Mouse (Mus musculus): Measurements from ENCODE around the gene Cntn5.

The Cntn5 gene

DNA sequence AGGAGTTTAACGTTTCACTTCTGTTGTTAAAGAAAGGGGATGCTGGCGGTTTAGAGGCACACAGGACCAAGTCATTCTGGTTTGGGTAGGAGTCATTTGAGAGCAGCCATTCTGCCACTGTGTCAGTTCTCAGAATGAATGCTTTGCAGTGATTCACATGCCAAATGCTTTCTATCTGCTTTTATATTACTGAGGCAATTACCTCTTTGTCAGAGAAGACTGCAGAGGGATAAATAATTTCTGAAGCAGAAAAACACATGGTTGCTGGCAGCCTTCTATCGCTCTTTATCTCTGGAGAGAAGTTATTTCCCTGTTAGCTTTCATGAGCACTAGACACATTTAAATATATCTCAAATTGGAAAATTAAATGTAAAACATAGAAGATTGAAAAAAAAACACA is 1207.9 kb downstream of the Cntn5 start:
- no peak for DNase-seq (ENCODE audit: low spot score)

DNA sequence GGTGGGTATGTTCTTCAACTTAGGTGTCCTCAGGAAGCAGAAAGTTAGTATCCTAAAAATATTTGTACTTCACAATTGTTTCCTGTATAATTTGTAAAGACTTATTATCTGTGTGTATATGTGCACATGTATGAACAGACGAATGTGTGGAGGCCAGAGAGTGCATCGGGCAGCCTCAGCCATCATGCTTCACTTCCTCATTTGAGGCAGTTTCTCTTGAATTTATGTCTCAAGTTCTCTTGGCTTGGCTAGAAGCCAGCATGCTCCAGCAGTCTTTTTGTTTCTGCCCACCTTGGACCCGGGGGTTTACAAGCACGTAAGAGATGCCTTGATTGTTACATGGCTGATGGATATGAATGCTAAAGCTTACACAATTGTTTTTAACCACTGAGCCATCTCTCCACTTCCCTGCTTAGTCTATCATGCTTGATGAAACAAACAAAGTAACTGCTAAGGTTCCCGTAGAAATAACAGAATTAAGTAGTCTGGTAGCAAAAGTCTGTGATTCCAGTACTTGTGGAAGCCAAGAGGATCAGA is 1222.2 kb downstream of the Cntn5 start:
- no peak for DNase-seq (ENCODE audit: low spot score)

DNA sequence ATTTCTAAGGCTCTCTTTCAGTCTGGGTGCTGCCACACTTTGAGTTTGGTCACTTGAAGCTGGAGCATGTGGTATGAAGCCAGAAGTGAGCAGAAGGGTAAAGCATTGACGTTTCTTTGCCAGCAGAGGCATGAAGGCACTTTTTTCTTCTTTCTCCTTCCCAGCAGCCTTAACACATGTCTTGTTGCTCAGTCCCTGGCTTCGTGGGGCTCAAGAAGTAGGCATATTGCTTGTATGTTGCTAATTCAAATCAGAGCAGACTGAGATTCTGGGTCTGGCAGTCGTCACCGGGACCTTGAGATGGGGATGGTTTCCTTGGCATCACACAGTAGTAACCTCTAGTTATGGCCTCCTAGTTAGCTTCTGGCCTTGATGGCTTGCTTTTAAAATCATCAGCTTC is 1228.5 kb downstream of the Cntn5 start:
- DNase-seq (ENCODE audit: low spot score), result no peak

DNA sequence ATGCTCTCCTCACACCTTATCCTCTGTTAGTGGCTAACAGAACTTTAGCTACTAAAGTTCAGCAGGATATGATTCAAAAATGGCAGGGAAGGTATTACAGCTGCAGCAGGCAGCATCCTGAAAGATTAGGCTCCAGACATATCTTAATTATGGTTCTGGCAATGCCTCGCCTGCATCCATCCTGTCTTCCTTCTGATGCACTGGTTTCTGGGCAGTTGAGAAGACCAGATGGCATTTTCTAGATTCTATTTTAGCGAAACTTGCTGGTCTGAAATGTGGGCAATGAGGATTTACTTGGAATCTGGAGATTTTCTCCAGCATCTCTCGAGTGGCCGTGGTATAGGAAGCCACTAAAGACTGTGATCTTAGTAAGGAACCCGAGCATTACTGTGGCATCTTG is 1230.0 kb downstream of the Cntn5 start:
- no peak for DNase-seq (ENCODE audit: low spot score)

DNA sequence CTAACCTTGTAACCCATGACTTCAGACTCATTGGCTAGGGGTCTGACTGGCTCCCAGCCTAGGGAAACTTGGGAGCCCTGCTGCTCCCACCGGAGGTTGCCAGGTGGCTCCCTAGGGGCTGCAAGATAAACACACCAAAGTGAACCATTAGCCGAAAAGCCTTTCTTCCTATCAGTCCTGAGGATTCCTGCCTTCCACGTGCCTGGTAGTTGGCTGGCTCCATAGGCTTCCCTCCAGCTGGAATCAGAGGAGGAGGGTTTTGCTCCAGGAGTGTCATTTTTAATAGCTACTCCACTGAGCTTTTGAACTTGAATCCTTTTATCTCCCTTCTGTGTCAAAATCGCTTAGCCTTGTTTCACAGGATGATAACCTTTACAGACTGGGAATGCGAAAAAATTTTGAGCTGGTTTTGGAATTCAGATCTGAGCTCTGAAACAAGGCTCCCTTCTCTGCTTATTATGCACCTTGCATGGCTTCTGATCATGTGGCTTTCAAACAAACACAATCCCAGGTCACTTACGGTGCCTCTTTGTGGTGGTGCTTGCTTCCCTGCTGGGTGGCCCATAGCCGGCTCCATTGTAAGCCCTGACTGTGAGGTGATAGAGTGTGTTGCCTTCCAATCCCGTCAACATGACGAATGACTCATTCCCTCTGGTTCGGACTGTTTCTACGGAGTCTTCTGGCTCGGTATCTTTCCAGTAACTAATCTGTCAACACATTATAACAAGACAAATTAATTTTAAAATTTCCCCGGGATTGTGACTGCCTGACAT is 1231.1 kb downstream of the Cntn5 start:
- peak; percentile 7 for DNase-seq (ENCODE audit: low spot score)

DNA sequence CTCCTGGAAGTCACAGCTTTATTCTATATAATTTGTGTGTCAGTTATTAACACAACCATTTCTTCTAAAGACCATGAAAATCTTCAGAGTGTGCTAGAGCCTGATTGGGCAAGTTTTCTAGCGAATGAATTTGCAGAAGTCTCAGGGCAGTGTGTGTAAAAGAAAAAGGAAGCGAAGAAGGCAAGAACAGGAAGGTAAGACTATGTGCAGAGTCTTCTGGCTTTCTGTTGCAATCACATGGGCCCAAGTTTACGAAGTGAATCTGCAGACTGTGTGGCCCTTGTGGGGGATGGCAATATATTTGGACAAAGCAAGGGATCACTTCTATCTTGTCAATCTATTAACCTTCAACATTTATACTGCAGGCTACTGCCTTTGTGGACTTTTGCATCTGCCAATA is 1251.1 kb downstream of the Cntn5 start:
- no peak for DNase-seq (ENCODE audit: low spot score)

DNA sequence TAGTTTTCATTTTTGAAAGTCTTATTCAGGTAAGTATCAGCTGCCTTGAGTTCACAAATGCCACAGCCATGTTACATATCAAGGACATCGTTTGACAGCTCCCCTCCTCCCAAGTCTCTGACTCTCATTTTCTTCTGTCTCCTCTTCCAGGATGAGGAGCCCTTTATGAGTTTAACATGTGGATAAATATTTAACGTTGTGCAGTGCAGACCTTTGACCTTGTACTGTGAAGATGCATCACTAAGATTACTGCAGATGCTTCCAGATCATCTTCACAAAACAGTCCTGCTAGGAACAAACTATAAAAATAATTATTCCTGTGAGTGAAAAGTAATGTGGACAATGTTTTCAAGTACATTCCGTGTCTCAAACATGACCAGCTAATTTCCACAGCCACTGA is 1257.2 kb downstream of the Cntn5 start:
- DNase-seq (ENCODE audit: low spot score), result no peak

DNA sequence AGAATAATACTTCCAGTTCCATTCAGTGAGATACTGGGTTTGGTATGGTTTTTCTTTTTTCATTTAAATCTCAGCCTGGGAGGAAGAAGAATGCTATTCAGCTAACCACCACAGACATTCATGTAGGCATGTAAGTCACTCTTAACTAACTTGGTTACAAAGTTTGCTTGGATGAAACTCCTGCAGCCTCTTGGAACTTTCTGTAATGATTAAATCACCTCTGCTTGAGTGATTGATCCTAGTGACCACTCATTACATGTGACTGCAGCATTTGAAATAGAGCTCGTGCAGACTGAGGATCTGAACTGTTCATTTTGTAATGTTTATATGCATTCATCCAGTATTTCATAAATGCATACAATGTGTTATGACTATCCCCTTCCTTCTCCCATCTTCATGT is 1258.3 kb downstream of the Cntn5 start:
- DNase-seq (ENCODE audit: low spot score), result no peak

Data from ovary, postnatal 36 days (tissue).